Mouse (Mus musculus) ovary, adult 18-20 months (tissue): ENCODE results near the gene Brsk1.

Experiments
- DNase-seq: peaks from one replicate; pipeline ENCODE4 v3.0.0; 2022; ENCODE audit warnings: low spot score, mixed read lengths

Gene Brsk1

GRCm38 (mm10) chr7:4669156-4669555, 21.2 kb upstream of the Brsk1 start:
- no peak for DNase-seq

- no peak for DNase-seq
Observed at GRCm38 (mm10) chr7:4670655-4671255, 19.6 kb upstream of the Brsk1 start.

- DNase-seq, result no peak
Observed at GRCm38 (mm10) chr7:4671956-4672355, 18.4 kb upstream of the Brsk1 start.

DNA sequence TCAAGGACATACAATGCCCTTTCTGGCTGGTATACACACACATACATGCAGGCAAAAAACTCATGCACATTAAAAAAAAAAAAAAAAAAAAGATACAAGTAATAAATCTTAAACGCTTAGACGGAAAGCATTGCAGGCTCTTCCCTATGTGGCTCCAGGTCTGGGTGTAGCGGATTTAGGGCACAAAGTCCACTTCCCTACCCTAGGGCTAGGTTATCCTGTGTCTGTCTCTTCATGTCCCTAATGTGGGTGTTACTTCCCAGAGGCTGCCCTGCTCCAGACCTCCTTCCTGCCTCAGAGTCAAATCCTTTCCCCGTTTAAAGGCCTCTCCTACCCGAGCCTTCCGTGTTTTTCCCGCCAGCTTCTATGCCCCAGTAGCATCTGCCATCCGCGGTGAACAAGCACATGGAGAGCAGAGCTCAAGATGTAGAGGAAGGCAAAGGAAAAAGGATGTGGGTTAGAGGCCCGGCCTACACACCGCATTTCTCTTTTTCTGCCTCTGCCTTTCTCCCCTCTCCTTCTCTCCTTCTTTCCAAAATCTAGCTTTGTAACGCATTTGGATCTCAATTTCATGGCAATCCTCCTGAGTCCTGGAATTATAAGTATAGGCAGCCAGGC, 16.2 kb upstream of the Brsk1 start:
- no peak for DNase-seq

GRCm38 (mm10) chr7:4675200-4675599, 15.2 kb upstream of the Brsk1 start:
- DNase-seq, result no peak

DNA sequence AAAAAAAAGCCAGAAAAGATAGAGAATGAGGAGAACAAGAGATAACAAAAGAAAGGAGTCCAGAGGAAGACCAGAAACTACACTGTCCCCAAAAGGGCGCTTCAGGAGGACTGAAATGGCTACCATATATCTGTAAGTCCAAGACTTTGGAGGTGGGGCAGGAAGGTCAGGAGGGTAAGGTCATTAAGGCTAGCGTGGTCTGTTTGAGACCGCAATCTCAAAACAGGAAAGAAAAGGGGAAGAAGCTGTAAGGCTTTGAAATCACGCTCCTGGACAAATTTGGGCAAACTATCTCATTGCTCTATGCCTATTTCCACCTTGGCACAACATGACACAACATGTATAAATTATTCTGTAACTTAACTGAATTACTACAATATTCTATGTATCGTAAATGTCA, 7.1 kb upstream of the Brsk1 start:
- DNase-seq, result no peak

DNA sequence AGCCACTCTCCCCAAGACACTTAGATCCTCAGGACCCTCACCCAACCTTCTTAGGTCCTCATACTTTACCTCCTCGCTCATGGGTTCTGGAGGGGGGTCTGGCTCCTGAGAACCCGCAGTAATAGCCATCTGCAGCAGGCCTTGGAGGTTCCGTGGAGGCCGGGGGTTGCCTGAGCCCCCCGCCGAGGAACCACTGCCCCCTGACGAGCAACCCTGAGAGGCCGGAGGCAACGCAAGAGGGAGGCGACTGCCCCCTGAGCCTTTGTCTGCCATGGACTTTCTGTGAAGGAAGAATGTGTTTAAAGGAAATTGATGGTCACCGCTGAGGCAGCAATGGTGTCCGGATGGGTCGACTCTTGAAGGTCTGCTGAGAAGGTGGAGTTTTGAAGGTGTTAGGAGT, 6.2 kb upstream of the Brsk1 start:
- DNase-seq, result no peak

DNA sequence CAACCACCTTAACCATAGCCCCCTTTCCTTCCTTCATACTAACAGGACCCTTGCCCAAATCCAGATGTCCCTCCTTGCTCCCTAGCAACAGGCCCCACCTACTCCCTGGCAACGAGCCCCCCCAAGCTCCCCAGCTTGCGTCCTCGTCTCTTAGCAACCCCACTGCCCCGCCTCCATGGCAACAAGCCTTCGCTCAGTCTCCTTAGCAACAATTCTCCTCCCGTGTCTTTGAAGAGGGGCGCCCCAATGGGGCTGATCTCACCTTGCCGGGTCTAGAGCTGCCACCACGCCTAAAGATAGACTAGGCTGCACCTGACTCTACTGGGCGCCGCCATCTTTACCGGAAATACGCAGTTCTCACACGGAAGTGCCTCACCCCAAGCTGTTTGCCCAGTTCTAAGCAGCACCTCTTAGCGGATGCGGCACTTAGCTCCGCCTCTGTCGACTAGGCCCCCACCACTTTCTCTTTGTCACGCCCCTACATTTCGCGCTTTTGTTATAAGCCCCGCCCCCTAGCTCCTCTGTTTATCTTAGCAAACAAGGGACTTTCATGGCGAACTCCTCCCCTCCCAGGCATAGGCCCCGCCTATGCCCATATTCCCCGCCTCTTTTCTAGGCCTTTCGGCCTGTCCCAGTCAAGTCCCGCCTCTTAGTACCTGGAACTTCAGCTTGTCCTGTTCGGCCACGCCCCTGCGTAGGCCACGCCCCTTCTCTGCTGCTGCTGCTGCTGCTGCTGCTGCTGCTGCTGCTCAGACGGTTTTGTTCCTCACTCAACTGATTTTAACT, 5.6 kb upstream of the Brsk1 start, which contains the start of gene Hspbp1:
Hspbp1 (minus strand) TSS at position 437 of the 786 bp plus-strand sequence.
- DNase-seq, result peak; percentile 94

DNA sequence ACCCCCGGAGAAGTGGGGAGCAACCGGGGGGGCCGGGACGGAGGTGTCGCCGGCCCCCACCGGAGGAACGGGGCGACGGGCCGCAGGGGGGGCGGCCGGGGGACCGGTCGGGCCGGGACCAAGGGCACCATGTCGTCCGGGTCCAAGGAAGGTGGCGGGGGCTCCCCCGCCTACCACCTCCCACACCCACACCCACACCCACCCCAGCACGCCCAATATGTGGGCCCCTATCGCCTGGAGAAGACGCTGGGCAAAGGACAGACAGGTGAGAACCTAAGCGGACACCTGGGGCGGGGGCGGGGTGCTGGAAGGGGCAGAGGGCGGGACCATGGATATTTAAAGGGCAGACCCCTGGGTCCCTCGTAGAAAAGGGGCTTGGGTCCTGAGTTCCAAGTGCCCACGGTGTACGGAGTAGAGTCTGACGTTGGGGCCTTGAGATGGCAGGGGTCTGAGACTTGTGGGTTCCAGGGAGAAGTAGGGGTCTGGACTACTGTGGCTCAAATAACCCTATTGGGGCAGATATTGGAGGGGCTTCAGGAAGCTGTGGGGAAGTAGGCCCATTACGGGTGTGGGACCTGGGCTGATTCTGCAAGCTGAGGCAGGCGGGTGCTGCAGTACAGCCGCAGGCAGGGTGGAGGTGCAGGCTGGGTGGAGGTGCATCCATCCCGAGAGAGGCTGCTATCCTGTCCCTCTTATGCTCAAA, 698 bp downstream of the Brsk1 start:
- no peak for DNase-seq

DNA sequence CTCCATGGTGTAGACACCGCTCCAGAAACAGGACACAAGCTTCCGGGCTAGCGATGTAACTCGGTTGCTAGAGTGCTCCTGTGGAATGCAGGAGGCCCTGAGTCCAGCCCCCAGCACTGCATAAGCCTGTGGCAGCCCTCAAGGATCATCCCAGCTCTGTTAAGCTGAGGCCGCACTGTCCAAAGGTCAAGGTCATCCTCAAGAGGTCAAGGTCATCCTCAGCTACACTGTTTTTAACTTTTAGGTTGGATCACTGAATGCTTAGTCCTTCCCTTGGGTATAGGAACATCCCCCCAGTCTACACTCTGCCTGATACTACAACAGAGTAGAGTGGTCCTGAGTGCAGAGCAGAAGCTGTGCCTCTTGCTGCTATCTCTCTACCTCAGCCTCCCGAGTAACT, 2.6 kb downstream of the Brsk1 start:
- no peak for DNase-seq

DNA sequence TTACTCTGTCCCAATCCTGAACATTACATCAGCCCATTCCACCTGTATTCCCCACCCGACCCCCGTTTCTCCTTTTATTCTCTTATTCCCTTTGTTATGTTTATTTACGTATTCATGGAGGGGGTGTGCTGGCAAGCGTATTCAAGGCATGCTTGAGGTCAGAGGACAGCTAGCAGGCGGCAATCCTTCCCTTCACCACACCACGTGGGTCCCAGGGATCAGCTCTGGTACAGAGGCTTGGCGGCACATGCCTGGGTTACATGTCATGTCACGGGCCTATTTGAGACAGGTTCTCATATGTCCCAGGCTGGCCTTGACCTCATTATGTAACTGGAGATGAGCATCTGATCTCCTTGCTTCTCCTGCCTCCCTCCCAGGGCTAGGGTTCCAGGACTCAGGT, 11.9 kb downstream of the Brsk1 start:
- DNase-seq, result no peak

DNA sequence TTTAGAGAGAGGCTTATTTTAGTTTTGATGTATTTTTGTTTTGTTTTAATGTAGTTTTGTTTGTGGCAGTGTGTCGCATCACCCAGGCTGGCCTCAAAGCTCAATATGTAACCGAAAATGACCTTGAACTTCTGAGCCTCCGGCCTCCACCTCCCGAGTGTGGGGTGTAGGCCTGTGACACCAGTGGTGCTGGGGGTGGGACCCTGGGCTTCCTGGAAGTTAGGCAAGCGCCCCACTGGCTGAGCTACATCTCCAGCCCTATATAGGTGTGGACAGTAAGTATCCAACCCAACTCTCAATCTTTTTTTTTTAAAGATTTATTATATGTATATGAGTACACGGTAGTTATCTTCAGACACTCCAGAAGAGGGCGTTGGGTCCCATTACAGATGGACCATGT, 12.8 kb downstream of the Brsk1 start:
- DNase-seq, result no peak

GRCm38 (mm10) chr7:4705098-4705497, 14.7 kb downstream of the Brsk1 start:
- DNase-seq, result no peak

DNA sequence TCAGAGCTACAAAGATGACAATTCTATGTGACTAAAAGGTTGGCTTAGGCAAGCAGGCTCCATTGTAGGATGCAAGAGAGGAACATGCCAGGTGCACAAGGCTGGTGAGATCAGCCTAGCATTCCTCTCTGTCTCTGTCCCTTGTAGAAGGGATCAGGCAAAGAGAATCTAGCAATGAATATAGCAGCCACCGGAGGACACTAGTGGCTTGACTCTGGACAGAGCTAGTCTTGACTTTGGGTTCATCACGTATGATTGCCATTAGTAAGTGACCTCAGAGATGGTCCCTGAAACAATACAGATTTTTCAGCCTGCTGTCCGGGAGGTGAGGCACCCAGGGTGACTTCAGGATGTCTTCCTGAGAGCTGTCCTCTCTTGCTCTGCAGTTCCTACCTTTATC, 22.2 kb downstream of the Brsk1 start:
- no peak for DNase-seq

GRCm38 (mm10) chr7:4716955-4717354, 26.6 kb downstream of the Brsk1 start:
- no peak for DNase-seq

GRCm38 (mm10) chr7:4719276-4719675, 28.9 kb downstream of the Brsk1 start:
- DNase-seq, result no peak

GRCm38 (mm10) chr7:4723508-4723907, 33.1 kb downstream of the Brsk1 start:
- DNase-seq, result no peak

- DNase-seq, result no peak
Observed at GRCm38 (mm10) chr7:4724359-4724758, 34.0 kb downstream of the Brsk1 start.

- no peak for DNase-seq
Observed at GRCm38 (mm10) chr7:4725169-4725568, 34.8 kb downstream of the Brsk1 start, which contains the start of gene Tmem150b. Tmem150b (minus strand) TSS chr7:4725249.

DNA sequence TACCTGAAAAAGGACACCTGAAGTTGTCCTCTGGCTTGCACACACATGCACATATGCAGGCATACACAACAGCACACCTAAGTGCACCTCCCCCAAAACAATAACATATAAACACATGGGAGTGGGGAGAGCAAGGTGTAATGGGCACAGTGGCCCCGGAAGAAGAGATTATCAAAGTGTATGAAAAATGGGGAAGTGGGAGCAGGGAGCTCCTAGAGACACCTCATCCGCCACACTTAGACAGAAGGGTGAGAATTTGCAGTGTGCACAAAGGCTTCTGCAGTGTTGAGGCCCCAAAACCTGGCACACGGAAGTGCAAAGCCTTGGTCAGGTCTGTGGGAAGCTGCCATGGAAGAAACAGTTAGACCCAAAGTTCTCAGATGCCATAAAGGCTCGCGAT, 40.7 kb downstream of the Brsk1 start:
- DNase-seq, result no peak

DNA sequence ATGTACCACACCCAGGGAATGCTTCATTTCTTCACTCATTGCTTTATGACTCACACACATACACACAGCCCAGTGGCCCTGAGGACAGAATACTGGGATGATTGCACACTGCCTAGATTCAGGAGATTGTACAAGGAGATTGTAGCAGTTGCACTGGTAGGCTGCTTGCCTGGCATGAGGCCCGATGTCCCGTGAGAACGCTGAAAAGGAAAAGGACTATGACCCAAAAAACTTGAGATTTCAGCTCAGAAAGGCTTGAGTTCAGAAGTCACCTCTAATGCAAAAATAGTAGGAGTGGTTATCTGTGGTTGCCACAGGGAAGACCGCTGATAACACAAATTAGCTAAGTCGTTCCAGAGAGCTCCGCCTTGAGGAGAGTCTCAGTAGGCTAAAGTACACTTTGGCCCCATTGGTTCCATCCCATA, 42.6 kb downstream of the Brsk1 start:
- no peak for DNase-seq

GRCm38 (mm10) chr7:4739041-4739543, 48.7 kb downstream of the Brsk1 start:
- DNase-seq, result no peak
